19 mouse cellular contexts compared by ENCODE assay signal in the genomic region with DNA sequence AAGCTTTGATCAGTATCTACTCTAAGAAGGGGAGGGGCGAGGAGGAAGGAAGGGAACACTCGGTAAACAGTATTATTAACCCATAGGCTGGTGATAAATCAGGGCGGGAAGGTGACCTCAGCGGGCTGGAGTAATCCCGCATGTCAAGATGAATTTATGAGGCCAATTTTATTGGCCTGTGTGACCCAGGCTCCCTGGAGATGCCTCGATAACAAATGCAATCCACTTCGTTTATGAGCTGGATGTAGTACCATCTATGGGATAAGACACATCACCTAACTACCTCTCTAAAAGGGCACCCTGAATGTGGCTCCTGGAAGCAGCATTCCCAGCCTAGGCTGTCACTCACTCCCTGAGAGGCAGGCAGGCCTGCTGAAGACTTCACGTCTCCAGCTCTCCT.
DNase-seq lines count a peak whose midpoint lies in the region; ATAC-seq lines count a peak whose summit lies in the region.
"Had no signal": no experiment of that assay in that cellular context is flagged by ENCODE, and none has a peak within 500 bp of the region (broad histone marks: within the 10 kb centered on the region; RNA-seq: fewer than 3 reads in every experiment).

No protein-coding gene starts in this region.

- H3K9ac ChIP-seq in neural tube, embryonic 15.5 days (replicated peaks): no peak overlapping the region
- H3K9ac ChIP-seq in intestine, embryonic 16.5 days (ENCODE audit: low read depth, low read length): no peak overlapping the region
- H3K9ac ChIP-seq in neural tube, embryonic 13.5 days: no peak overlapping the region
- H3K9ac ChIP-seq: embryonic facial prominence, embryonic 13.5 days; liver, postnatal 0 days had no signal

- no peaks in the 10 kb centered on the region for H3K36me3 ChIP-seq in neural tube, embryonic 15.5 days
- H3K36me3 ChIP-seq in intestine, embryonic 16.5 days (ENCODE audit: control insufficient read depth, insufficient read depth, low read length): no peaks in the 10 kb centered on the region
- H3K36me3 ChIP-seq in neural tube, embryonic 13.5 days: no peaks in the 10 kb centered on the region
- H3K36me3 ChIP-seq: embryonic facial prominence, embryonic 13.5 days; G1E had no signal

- no peak; the same call in 1 of the 2 replicates for ATAC-seq in neural tube, embryonic 15.5 days (ENCODE audit: low FRiP score)
- peak; percentile 94 for ATAC-seq in intestine, embryonic 16.5 days
- ATAC-seq in neural tube, embryonic 13.5 days (ENCODE audit: low read depth): peak; percentile 52; the same call in 1 of the 2 replicates
- ATAC-seq: liver, postnatal 0 days had no signal

- DNase-seq in neural tube, embryonic 10.5 days (ENCODE audit: extremely low spot score, low spot score): peak; percentile 45
- DNase-seq in cerebellum, adult 9-10 months: no peak
- no peak for DNase-seq in left cerebral cortex, adult 18-20 months (ENCODE audit: low spot score in 2 of 2)
- no peak for DNase-seq in spleen, postnatal 36 days (ENCODE audit: low spot score in 2 of 2)
- DNase-seq: adrenal gland, postnatal 10 days; cerebellum, postnatal 10 days; gastrocnemius, postnatal 36 days; heart, postnatal 36 days; kidney, adult 18-20 months; liver, postnatal 0 days; right cerebral cortex, postnatal 25 days had no signal

- H3K27me3 ChIP-seq in neural tube, embryonic 15.5 days (replicated peaks): peaks cover 8% of the 10 kb centered on the region
- 0 out of 2 replicates have a peak, but pooled peaks cover 2% of the 10 kb centered on the region for H3K27me3 ChIP-seq in intestine, embryonic 16.5 days (replicated peaks; ENCODE audit: control insufficient read depth, insufficient read depth, low read length)
- H3K27me3 ChIP-seq in neural tube, embryonic 13.5 days: peaks cover 30% of the 10 kb centered on the region

- H3K27ac ChIP-seq in neural tube, embryonic 15.5 days (replicated peaks): no peak overlapping the region
- peak overlapping the region; percentile 57 for H3K27ac ChIP-seq in intestine, embryonic 16.5 days (ENCODE audit: low read length)
- no peak overlapping the region for H3K27ac ChIP-seq in neural tube, embryonic 13.5 days (replicated peaks)
- H3K27ac ChIP-seq: embryonic facial prominence, embryonic 13.5 days had no signal

- no peak overlapping the region for H3K4me2 ChIP-seq in neural tube, embryonic 15.5 days
- H3K4me2 ChIP-seq in intestine, embryonic 16.5 days (ENCODE audit: low read depth, low read length): peak overlapping the region; percentile 25; the same call in 1 of the 2 replicates
- H3K4me2 ChIP-seq in neural tube, embryonic 13.5 days: no peak overlapping the region
- H3K4me2 ChIP-seq: embryonic facial prominence, embryonic 13.5 days; heart, embryonic 11.5 days; midbrain, embryonic 11.5 days had no signal

- 11% methylated on average over 8 of the region's 8 CpGs for WGBS in neural tube, embryonic 15.5 days
- WGBS in intestine, embryonic 16.5 days: 14% methylated on average over 8 of the region's 8 CpGs
- 5% methylated on average over 8 of the region's 8 CpGs for WGBS in neural tube, embryonic 13.5 days

- H3K9me3 ChIP-seq in neural tube, embryonic 15.5 days (replicated peaks): no peaks in the 10 kb centered on the region
- no peaks in the 10 kb centered on the region for H3K9me3 ChIP-seq in intestine, embryonic 16.5 days (ENCODE audit: control insufficient read depth, low read length)
- no peaks in the 10 kb centered on the region for H3K9me3 ChIP-seq in neural tube, embryonic 13.5 days
- H3K9me3 ChIP-seq: embryonic facial prominence, embryonic 13.5 days; G1E had no signal

- H3K4me3 ChIP-seq in neural tube, embryonic 15.5 days (replicated peaks): no peak overlapping the region
- no peak overlapping the region for H3K4me3 ChIP-seq in intestine, embryonic 16.5 days (ENCODE audit: low read length)
- H3K4me3 ChIP-seq in neural tube, embryonic 13.5 days: no peak overlapping the region
- H3K4me3 ChIP-seq: embryonic facial prominence, embryonic 13.5 days; myocyte had no signal

- peaks cover 15% of the 10 kb centered on the region for H3K4me1 ChIP-seq in neural tube, embryonic 15.5 days
- peaks cover 15% of the 10 kb centered on the region; the same call in 1 of the 2 replicates for H3K4me1 ChIP-seq in intestine, embryonic 16.5 days (ENCODE audit: control insufficient read depth, insufficient read depth, low read length)
- peaks cover 18% of the 10 kb centered on the region for H3K4me1 ChIP-seq in neural tube, embryonic 13.5 days (replicated peaks)
- H3K4me1 ChIP-seq: embryonic facial prominence, embryonic 13.5 days had no signal
